Mouse (Mus musculus) lung, adult 2 months (tissue): ENCODE results near the gene Gse1.

ENCODE experiments used
- CTCF ChIP-seq: fragments of 200-500 bp; IDR thresholded peaks from 2 replicates; pipeline ENCODE4 v1.5.1; 2011; ENCODE audit warnings: mild to moderate bottlenecking, low read length, control low read depth; ENCODE audit not compliant: insufficient read depth
- POLR2A ChIP-seq: fragments of 200-500 bp; IDR thresholded peaks from 2 replicates; pipeline ENCODE4 v1.6.1; 2011; ENCODE audit warnings: low read depth, mild to moderate bottlenecking, control low read depth, low read length, borderline replicate concordance; ENCODE audit errors: extremely low read depth

GRCm38 (mm10) chr8:120598579-120598978 lies 370.3 kb downstream of the Gse1 start:
- TF ChIP-seq POLR2A (no peak), CTCF (no peak)
